Mouse (Mus musculus) E14TG2a.4 (cell line): ENCODE results near the gene Metrnl.

ENCODE experiments used
- H3K27me3 ChIP-seq: 2 replicates; pipeline ENCODE4 v1.6.1; 2014; ENCODE audit warnings: low read length, control low read depth; ENCODE audit not compliant: insufficient read depth
- H3K36me3 ChIP-seq: 2 replicates; pipeline ENCODE4 v1.6.1; 2014; ENCODE audit warnings: low read length, control low read depth; ENCODE audit not compliant: insufficient read depth
- H3K4me1 ChIP-seq: replicated peaks from 2 replicates; pipeline ENCODE4 v1.6.1; 2014; ENCODE audit warnings: low read depth, low read length, control low read depth
- H3K4me3 ChIP-seq: replicated peaks from 2 replicates; pipeline ENCODE4 v1.5.1; 2014; ENCODE audit warnings: mild to moderate bottlenecking, low read length
- H3K9me3 ChIP-seq: 2 replicates; pipeline ENCODE4 v1.6.1; 2014; ENCODE audit warnings: low read length, control low read depth
- CTCF ChIP-seq: conservative IDR thresholded peaks from 2 replicates; pipeline ENCODE4 v1.5.1; 2014; ENCODE audit warnings: low read length
- NANOG ChIP-seq: IDR thresholded peaks from 2 replicates; pipeline ENCODE4 v1.6.1; 2014; ENCODE audit warnings: borderline replicate concordance, low read length, mixed read lengths
- POU5F1 ChIP-seq: IDR thresholded peaks from 2 replicates; pipeline ENCODE4 v1.6.1; 2014; ENCODE audit warnings: low read length, borderline replicate concordance

The Metrnl gene

GRCm38 (mm10) chr11:121676836-121677235, 24.5 kb upstream of the Metrnl start:
- H3K36me3 ChIP-seq: no peaks in the 10 kb centered on the region
- H3K4me1 ChIP-seq: peaks cover 13% of the 10 kb centered on the region
- no peak overlapping the region for H3K4me3 ChIP-seq
- TF ChIP-seq POU5F1: no peak
- TF ChIP-seq CTCF: no peak
- no peak for TF ChIP-seq NANOG
- peaks cover 4% of the 10 kb centered on the region; the same call in 1 of the 2 replicates for H3K9me3 ChIP-seq
- H3K27me3 ChIP-seq: no peaks in the 10 kb centered on the region

GRCm38 (mm10) chr11:121679581-121679980, 21.8 kb upstream of the Metrnl start:
- Histone ChIP-seq H3K9me3 (peaks cover 4% of the 10 kb centered on the region; the same call in 1 of the 2 replicates), H3K36me3 (no peaks in the 10 kb centered on the region), H3K4me1 (no peaks in the 10 kb centered on the region), H3K27me3 (no peaks in the 10 kb centered on the region), H3K4me3 (no peak overlapping the region)
- TF ChIP-seq NANOG (no peak), POU5F1 (no peak), CTCF (no peak)

- H3K27me3 ChIP-seq: no peaks in the 10 kb centered on the region
- no peaks in the 10 kb centered on the region for H3K36me3 ChIP-seq
- H3K9me3 ChIP-seq: peaks cover 4% of the 10 kb centered on the region; the same call in 1 of the 2 replicates
- H3K4me1 ChIP-seq: no peaks in the 10 kb centered on the region
- TF ChIP-seq CTCF (peak; percentile 85), POU5F1 (no peak)
- H3K4me3 ChIP-seq: no peak overlapping the region
Measured at GRCm38 (mm10) chr11:121680750-121681149, 20.6 kb upstream of the Metrnl start.

- no peaks in the 10 kb centered on the region for H3K4me1 ChIP-seq
- no peaks in the 10 kb centered on the region for H3K9me3 ChIP-seq
- no peak overlapping the region for H3K4me3 ChIP-seq
- H3K27me3 ChIP-seq: no peaks in the 10 kb centered on the region
- no peak for TF ChIP-seq POU5F1
- no peak for TF ChIP-seq NANOG
- no peak for TF ChIP-seq CTCF
- H3K36me3 ChIP-seq: no peaks in the 10 kb centered on the region
Measured at GRCm38 (mm10) chr11:121683243-121683642, 18.1 kb upstream of the Metrnl start.

GRCm38 (mm10) chr11:121685491-121686001, 15.8 kb upstream of the Metrnl start:
- H3K27me3 ChIP-seq: 0 out of 2 replicates have a peak, but pooled peaks cover 4% of the 10 kb centered on the region
- no peaks in the 10 kb centered on the region for H3K4me1 ChIP-seq
- H3K36me3 ChIP-seq: no peaks in the 10 kb centered on the region
- no peak overlapping the region for H3K4me3 ChIP-seq
- H3K9me3 ChIP-seq: no peaks in the 10 kb centered on the region
- no peak for TF ChIP-seq CTCF
- TF ChIP-seq POU5F1: no peak
- no peak for TF ChIP-seq NANOG

GRCm38 (mm10) chr11:121686091-121686490, 15.3 kb upstream of the Metrnl start:
- H3K9me3 ChIP-seq: no peaks in the 10 kb centered on the region
- TF ChIP-seq POU5F1: no peak
- TF ChIP-seq NANOG: no peak
- TF ChIP-seq CTCF: no peak

GRCm38 (mm10) chr11:121686674-121687073, 14.7 kb upstream of the Metrnl start:
- peaks cover 11% of the 10 kb centered on the region; the same call in 1 of the 2 replicates for H3K27me3 ChIP-seq
- H3K4me3 ChIP-seq: no peak overlapping the region
- TF ChIP-seq CTCF (no peak), POU5F1 (no peak), NANOG (no peak)

More at GRCm38 (mm10) chr11:121686091-121686490, 15.3 kb upstream of the Metrnl start:
- Histone ChIP-seq H3K36me3 (no peaks in the 10 kb centered on the region), H3K4me3 (no peak overlapping the region), H3K27me3 (peaks cover 8% of the 10 kb centered on the region; the same call in 1 of the 2 replicates), H3K4me1 (no peaks in the 10 kb centered on the region)

GRCm38 (mm10) chr11:121688024-121688423, 13.3 kb upstream of the Metrnl start:
- no peaks in the 10 kb centered on the region for H3K9me3 ChIP-seq
- TF ChIP-seq CTCF (no peak), POU5F1 (no peak), NANOG (no peak)

More at GRCm38 (mm10) chr11:121686674-121687073, 14.7 kb upstream of the Metrnl start:
- Histone ChIP-seq H3K36me3 (no peaks in the 10 kb centered on the region), H3K4me1 (no peaks in the 10 kb centered on the region), H3K9me3 (no peaks in the 10 kb centered on the region)

More at GRCm38 (mm10) chr11:121688024-121688423, 13.3 kb upstream of the Metrnl start:
- H3K4me3 ChIP-seq: no peak overlapping the region
- H3K4me1 ChIP-seq: no peaks in the 10 kb centered on the region
- H3K27me3 ChIP-seq: peaks cover 12% of the 10 kb centered on the region; the same call in 1 of the 2 replicates
- no peaks in the 10 kb centered on the region for H3K36me3 ChIP-seq
